12 mouse cellular contexts compared by ENCODE assay signal in genomic region chr7:137492307-137492973, GRCm38 (mm10).
"Had no signal": no experiment of that assay in that cellular context is flagged by ENCODE, and none has a peak within 500 bp of the region (broad histone marks: within the 10 kb centered on the region; RNA-seq: fewer than 3 reads in every experiment).

No protein-coding gene starts in this region.

- H3K9ac ChIP-seq: limb, embryonic 15.5 days; liver, embryonic 12.5 days; lung, embryonic 14.5 days; neural tube, embryonic 13.5 days had no signal

- H3K27ac ChIP-seq: kidney, postnatal 0 days; limb, embryonic 15.5 days; liver, embryonic 12.5 days; neural tube, embryonic 13.5 days had no signal

- H3K9me3 ChIP-seq: limb, embryonic 15.5 days; liver, embryonic 12.5 days; neural tube, embryonic 13.5 days had no signal

- H3K27me3 ChIP-seq: limb, embryonic 15.5 days; liver, embryonic 12.5 days; neural tube, embryonic 13.5 days had no signal

- H3K36me3 ChIP-seq: limb, embryonic 15.5 days; liver, embryonic 12.5 days; neural tube, embryonic 13.5 days had no signal

- ATAC-seq: liver, embryonic 12.5 days; midbrain, embryonic 16.5 days had no signal

- H3K4me2 ChIP-seq: limb, embryonic 15.5 days; liver, embryonic 12.5 days; lung, embryonic 14.5 days; midbrain, embryonic 11.5 days; neural tube, embryonic 13.5 days had no signal

- H3K4me1 ChIP-seq: liver, embryonic 12.5 days had no signal

- DNase-seq: kidney, adult 11 months; kidney, adult 9 months; kidney, postnatal 4 days; lung, embryonic 14.5 days; right cerebral cortex, postnatal 14 days had no signal

- H3K4me3 ChIP-seq: limb, embryonic 15.5 days; liver, embryonic 12.5 days; megakaryocyte, embryonic 14.5 days; neural tube, embryonic 13.5 days had no signal
